Mouse (Mus musculus): Measurements from ENCODE around the gene Arhgap31. TPM values are rescaled to one million over a fixed set of nuclear protein-coding genes. Genes with fewer than 3 reads are reported as not detected.

The Arhgap31 gene
- polyA plus RNA-seq, 1 experiment from 2014 or later: 11.8 TPM

DNA sequence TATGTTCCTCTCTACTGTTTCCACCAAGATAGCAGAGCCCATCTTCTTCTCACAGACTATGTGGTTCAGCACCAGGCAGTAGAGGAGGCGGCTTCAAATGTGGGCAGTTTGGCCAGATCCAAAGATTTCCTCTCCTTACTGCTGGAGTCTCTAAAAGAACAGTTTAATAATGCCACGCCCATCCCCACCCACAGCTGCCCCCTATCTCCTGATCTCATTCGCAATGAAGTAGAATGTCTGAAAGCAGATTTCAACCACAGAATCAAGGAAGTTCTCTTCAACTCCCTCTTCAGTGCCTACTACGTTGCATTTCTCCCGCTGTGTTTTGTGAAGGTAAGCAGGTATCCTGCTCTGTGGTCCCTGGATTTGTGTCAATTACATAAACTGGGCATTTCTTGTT lies 127.9 kb downstream of the Arhgap31 start:
- 93% methylated on average over 5 of the region's 5 CpGs for WGBS
- peaks cover 77% of the 10 kb centered on the region for H3K36me3 ChIP-seq
- no peak for ATAC-seq (ENCODE audit: low FRiP score, low read depth)
- H3K27me3 ChIP-seq: no peaks in the 10 kb centered on the region
- no peaks in the 10 kb centered on the region for H3K4me1 ChIP-seq
- no peak overlapping the region for H3K27ac ChIP-seq (replicated peaks)
- no peak overlapping the region for H3K4me3 ChIP-seq
- H3K9ac ChIP-seq (replicated peaks): no peak overlapping the region
- H3K4me2 ChIP-seq (replicated peaks): no peak overlapping the region
- no peaks in the 10 kb centered on the region for H3K9me3 ChIP-seq

- Histone ChIP-seq H3K36me3 (peaks cover 76% of the 10 kb centered on the region), H3K9ac (replicated peaks) (no peak overlapping the region), H3K4me1 (no peaks in the 10 kb centered on the region), H3K27me3 (no peaks in the 10 kb centered on the region), H3K9me3 (no peaks in the 10 kb centered on the region), H3K4me2 (replicated peaks) (no peak overlapping the region), H3K27ac (replicated peaks) (no peak overlapping the region), H3K4me3 (no peak overlapping the region)
- 95% methylated on average over 7 of the region's 7 CpGs for WGBS
- no peak for ATAC-seq (ENCODE audit: low FRiP score, low read depth)
Measured at GRCm38 (mm10) chr16:38584761-38585160, 128.3 kb downstream of the Arhgap31 start.

DNA sequence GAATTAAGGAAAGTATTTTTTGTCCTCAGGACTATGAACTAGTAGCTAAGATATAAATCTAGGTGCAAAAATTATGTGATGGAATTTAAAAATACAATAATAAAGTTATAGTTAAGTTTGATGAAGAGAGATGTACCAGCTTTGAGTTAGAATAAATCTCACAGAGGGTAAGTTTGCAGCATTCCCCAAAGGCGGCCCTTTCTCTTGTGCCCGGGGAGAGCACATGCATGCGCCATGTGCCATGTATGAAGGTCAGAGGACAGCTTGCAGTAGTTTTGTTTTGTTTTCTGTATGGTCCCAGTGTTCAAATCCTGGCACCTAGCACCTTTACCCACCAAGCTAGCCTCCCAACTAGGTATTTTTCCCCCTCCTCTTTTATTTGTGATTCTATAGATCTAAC lies 141.6 kb downstream of the Arhgap31 start:
- no peaks in the 10 kb centered on the region for H3K4me1 ChIP-seq
- H3K9me3 ChIP-seq: no peaks in the 10 kb centered on the region
- H3K36me3 ChIP-seq: peaks cover 71% of the 10 kb centered on the region
- H3K4me3 ChIP-seq: no peak overlapping the region
- no peak overlapping the region for H3K9ac ChIP-seq (replicated peaks)
- no peak for ATAC-seq (ENCODE audit: low FRiP score, low read depth)
- no peak overlapping the region for H3K4me2 ChIP-seq (replicated peaks)
- H3K27me3 ChIP-seq: no peaks in the 10 kb centered on the region
- 96% methylated on average over 3 of the region's 3 CpGs for WGBS
- no peak overlapping the region for H3K27ac ChIP-seq (replicated peaks)

GRCm38 (mm10) chr16:38568192-38568591 lies 144.9 kb downstream of the Arhgap31 start:
- Histone ChIP-seq H3K36me3 (peaks cover 69% of the 10 kb centered on the region), H3K27me3 (no peaks in the 10 kb centered on the region), H3K4me1 (peaks cover 6% of the 10 kb centered on the region), H3K9me3 (no peaks in the 10 kb centered on the region), H3K4me2 (replicated peaks) (no peak overlapping the region), H3K4me3 (no peak overlapping the region), H3K9ac (replicated peaks) (no peak overlapping the region), H3K27ac (replicated peaks) (no peak overlapping the region)
- ATAC-seq (ENCODE audit: low FRiP score, low read depth): no peak
- WGBS: 96% methylated on average over 5 of the region's 5 CpGs

GRCm38 (mm10) chr16:38563516-38563915 lies 149.6 kb downstream of the Arhgap31 start:
- no peak for ATAC-seq (ENCODE audit: low FRiP score, low read depth)
- Histone ChIP-seq H3K9me3 (no peaks in the 10 kb centered on the region), H3K36me3 (peaks cover 27% of the 10 kb centered on the region), H3K4me1 (peaks cover 6% of the 10 kb centered on the region), H3K4me3 (peak overlapping the region; percentile 79), H3K9ac (replicated peaks) (peak overlapping the region; percentile 80), H3K27ac (replicated peaks) (no peak overlapping the region), H3K4me2 (replicated peaks) (peak overlapping the region; percentile 53), H3K27me3 (peaks cover 17% of the 10 kb centered on the region)
- 41% methylated on average over 10 of the region's 10 CpGs for WGBS

- Histone ChIP-seq H3K27ac (replicated peaks) (peak overlapping the region; percentile 63), H3K4me1 (peaks cover 6% of the 10 kb centered on the region), H3K4me3 (peak overlapping the region; percentile 79), H3K4me2 (replicated peaks) (peak overlapping the region; percentile 53), H3K36me3 (peaks cover 21% of the 10 kb centered on the region), H3K9ac (replicated peaks) (peak overlapping the region; percentile 80), H3K27me3 (peaks cover 17% of the 10 kb centered on the region), H3K9me3 (no peaks in the 10 kb centered on the region)
- WGBS: under 1% methylated on average over 25 of the region's 25 CpGs
- ATAC-seq (ENCODE audit: low FRiP score, low read depth): peak; percentile 85
Measured at GRCm38 (mm10) chr16:38562968-38563327, 150.1 kb downstream of the Arhgap31 start.

DNA sequence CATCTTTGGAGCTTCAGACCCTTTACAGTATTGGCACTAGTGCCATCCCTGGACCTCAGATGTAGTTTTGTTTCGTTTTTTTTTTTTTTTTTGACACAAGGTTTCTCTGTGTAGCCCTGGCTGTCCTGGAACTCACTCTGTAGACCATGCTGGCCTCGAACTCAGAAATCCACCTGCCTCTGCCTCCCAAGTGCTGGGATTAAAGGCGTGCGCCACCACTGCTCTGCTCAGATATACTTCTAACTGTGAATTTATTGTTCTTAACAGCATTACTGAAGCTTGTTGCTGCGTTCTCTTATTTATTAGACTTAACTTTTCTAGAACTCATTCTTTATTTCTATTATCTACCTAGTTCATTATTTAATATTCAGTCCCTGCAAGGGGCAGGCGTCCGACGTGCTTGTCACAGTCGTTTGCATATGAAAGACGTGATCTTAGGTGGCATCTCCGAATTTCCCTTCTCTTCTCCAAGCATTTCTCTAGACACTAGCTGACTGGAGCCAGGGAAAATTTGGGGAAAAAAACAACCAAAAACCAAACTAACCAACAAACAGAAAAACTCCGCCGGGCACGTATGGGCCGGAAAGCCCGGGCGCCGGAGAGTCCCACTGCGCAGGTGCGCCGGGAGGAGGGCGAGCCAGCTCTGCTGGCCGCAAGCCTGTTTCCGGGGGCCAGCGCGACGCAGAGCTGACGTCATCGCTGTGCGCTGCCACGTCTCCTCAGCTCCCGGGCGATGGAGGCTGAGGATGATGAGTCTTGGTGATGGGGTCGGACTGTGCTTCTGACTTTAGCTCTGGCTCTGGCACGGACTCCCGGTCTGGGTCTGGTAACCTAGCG lies 150.7 kb downstream of the Arhgap31 start:
- Histone ChIP-seq H3K9ac (replicated peaks) (peak overlapping the region; percentile 80), H3K36me3 (peaks cover 18% of the 10 kb centered on the region), H3K4me3 (peak overlapping the region; percentile 79), H3K9me3 (no peaks in the 10 kb centered on the region), H3K4me1 (peaks cover 6% of the 10 kb centered on the region), H3K27ac (replicated peaks) (peak overlapping the region; percentile 73), H3K27me3 (peaks cover 18% of the 10 kb centered on the region), H3K4me2 (replicated peaks) (peak overlapping the region; percentile 53)
- 8% methylated on average over 37 of the region's 37 CpGs for WGBS
- peak; percentile 98 for ATAC-seq (ENCODE audit: low FRiP score, low read depth)

DNA sequence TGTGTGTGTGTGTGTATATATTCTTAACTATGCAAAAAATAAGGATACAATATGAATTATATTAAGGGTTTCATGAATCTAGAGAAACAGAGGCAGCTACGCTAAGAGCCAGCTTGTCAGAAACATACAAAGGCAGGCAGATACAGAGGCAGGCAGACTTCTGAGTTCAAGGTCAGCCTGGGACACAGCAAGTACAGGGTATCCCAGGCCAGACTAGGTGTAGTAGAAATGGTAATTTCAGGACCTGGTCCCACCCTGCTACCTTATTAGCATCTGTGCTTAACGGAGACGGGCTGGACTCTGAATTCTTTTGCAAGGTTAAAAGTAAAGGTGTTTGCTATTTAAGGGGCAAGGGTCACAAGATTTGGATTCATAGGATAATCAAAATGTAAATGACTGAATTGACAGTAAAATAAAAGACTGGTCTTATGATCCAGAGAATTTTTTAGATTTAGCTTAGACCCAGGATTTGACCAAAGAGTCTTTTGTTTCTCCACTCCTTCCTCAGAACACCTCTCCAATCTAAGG lies 154.8 kb downstream of the Arhgap31 start, which contains the start of gene Tmem39a:
Tmem39a (plus strand) TSS at position 478 of the 528 bp plus-strand sequence.
- no peaks in the 10 kb centered on the region for H3K36me3 ChIP-seq
- ATAC-seq (ENCODE audit: low FRiP score, low read depth): no peak

DNA sequence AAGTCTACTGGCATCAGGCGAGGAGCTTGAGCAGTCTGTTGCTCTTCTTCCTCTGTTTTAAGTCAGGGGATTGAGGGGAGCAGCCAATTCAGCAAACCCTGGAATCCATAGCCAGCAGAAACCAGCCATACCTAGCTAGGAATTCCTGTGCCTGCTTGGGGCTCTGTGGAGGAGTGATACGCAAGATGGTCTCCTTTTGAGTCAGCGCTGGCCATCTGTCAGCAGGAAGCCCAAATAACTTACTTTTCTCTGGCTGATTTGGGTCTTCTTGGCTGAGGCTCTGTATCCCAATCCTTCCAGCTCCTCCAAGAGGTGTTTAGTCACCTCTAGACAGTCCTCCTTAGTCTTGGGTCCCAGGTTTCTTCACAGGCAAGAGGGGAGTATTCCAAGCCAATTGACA lies 157.1 kb downstream of the Arhgap31 start:
- Histone ChIP-seq H3K9ac (replicated peaks) (no peak overlapping the region), H3K4me1 (no peaks in the 10 kb centered on the region), H3K27me3 (peaks cover 65% of the 10 kb centered on the region), H3K9me3 (no peaks in the 10 kb centered on the region), H3K4me3 (no peak overlapping the region), H3K4me2 (replicated peaks) (no peak overlapping the region), H3K27ac (replicated peaks) (no peak overlapping the region), H3K36me3 (no peaks in the 10 kb centered on the region)
- WGBS: 86% methylated on average over 3 of the region's 3 CpGs
- ATAC-seq (ENCODE audit: low FRiP score, low read depth): no peak

More for the DNA sequence above, 154.8 kb downstream of the Arhgap31 start, which contains the start of gene Tmem39a:
- H3K4me3 ChIP-seq: no peak within 1 kb of the TSS
- H3K9ac ChIP-seq (replicated peaks): no peak within 1 kb of the TSS
- H3K4me1 ChIP-seq: 0 out of 2 replicates have a peak, but pooled peaks cover under 1% of the 10 kb centered on the region
- H3K4me2 ChIP-seq (replicated peaks): no peak within 1 kb of the TSS
- no peak within 1 kb of the TSS for H3K27ac ChIP-seq (replicated peaks)
- H3K9me3 ChIP-seq: no peaks in the 10 kb centered on the region
- WGBS: 86% methylated on average over 3 of the region's 3 CpGs
- H3K27me3 ChIP-seq: peaks cover 46% of the 10 kb centered on the region

DNA sequence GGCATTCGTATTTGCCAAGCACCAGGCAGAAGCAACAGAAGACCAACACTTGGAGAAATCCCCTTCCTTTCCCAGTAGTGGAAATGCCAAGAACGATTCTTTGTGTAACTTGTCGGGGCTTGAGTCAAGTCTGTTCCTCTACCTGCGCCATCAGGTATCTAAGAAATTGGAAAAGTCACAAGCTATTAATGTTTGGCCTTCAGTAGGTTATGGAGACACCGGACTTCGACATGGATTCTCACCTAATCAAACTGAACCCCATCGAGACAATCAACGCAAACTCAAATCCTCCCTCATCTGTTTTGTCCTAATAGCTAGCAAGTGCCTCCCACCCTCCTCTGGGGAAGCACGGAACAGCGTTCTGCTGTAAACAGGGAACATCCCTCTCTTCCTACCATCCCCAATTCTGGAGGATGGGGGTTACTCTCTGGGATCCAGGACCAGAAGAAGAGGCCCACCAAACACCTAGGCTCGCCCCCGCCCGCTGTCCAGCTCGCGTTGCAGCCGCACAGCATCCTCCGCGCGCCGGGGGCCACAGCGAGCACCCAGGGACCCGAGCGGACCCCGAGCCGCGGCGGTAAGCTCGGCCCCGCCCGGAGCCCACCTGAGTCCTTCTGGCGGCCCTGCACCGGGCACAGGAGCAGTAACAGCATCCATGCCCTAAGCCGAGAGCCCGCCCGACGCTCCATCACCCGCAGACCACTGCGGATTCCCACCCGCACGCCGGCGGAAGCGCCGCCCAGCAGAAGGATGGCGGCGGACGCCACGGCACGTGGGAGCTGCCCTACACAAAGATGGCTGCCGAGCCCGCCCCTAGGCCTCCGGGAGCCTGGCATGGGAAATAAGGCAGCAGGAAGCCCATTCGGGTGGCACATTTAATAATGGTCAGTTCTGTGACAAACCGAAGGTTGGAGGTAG lies 163.3 kb downstream of the Arhgap31 start, which contains the start of gene Poglut1:
Poglut1 (minus strand) TSS at position 780 of the 918 bp plus-strand sequence.
- no peaks in the 10 kb centered on the region for H3K9me3 ChIP-seq
- H3K27me3 ChIP-seq: peaks cover 24% of the 10 kb centered on the region
- H3K9ac ChIP-seq (replicated peaks): peak within 1 kb of the TSS; percentile 94
- peak within 1 kb of the TSS; percentile 81 for H3K4me3 ChIP-seq
- peaks cover 16% of the 10 kb centered on the region for H3K4me1 ChIP-seq
- peak; percentile 95 for ATAC-seq (ENCODE audit: low FRiP score, low read depth)
- H3K36me3 ChIP-seq: peaks cover 28% of the 10 kb centered on the region
- H3K4me2 ChIP-seq (replicated peaks): peak within 1 kb of the TSS; percentile 73
- H3K27ac ChIP-seq (replicated peaks): peak within 1 kb of the TSS; percentile 69
- WGBS: 4% methylated on average over 54 of the region's 54 CpGs

All from midbrain, embryonic 12.5 days (tissue).